Mouse (Mus musculus): Measurements from ENCODE around the gene Tpte. TPM values are rescaled to one million over a fixed set of nuclear protein-coding genes. Genes with fewer than 3 reads are reported as not detected.

The Tpte gene
- 0.06 and 0.13 TPM in 2 replicates for polyA plus RNA-seq (2012; rRNA removed; ENCODE audit: low replicate concordance)

DNA sequence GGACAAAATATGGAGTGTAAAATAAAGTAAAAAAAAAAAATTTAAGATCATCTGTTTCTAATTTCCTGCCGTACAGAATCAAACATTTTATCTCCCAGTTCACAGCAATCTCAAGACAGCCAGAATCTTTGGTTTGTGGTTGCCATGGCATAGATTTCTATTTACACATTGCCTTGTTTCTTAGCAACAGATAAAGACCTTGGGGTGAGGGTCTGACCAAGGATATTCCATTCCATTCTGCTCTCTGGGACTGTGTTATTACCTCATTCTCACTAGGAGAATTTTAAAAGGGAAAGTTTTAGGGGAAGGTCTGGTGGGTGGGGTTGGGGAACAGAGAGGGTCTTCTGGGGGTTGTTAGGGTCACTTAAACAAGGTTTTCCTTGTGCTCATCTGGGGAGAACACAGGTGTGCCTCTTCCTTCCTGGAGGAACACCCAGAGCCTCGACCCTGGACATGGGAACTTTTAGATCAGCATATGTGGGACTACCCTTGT is at the start of gene Tpte:
TSS of gene Tpte (plus strand) at position 443 of the 493 bp plus-strand sequence.

GRCm38 (mm10) chr8:22398142-22398951 is 115.1 kb downstream of the Tpte start, which contains the start of gene Slc25a15:
Gene Slc25a15, minus strand, starts transcription at chr8:22398597.

GRCm38 (mm10) chr8:22411282-22411702 is 128.1 kb downstream of the Tpte start, which contains the start of gene Mrps31:
Gene Mrps31, plus strand, starts transcription at chr8:22411361.

Other genes starting within 250 kb of the Tpte start
- gene Atp7b, start 223.1 kb upstream of the Tpte start, polyA plus RNA-seq (2012; rRNA removed; ENCODE audit: low replicate concordance) = 0.04 and 0.77 TPM in 2 replicates
- gene Alg11, start 222.7 kb upstream of the Tpte start, polyA plus RNA-seq (2012; rRNA removed; ENCODE audit: low replicate concordance) = 5.9 and 9.0 TPM in 2 replicates
- 0.18 TPM in 1 of 2 replicates, not detected in the other for gene Nek5, start 158.4 kb upstream of the Tpte start, polyA plus RNA-seq (2012; rRNA removed; ENCODE audit: low replicate concordance)
- gene Nek3, start 117.0 kb upstream of the Tpte start, polyA plus RNA-seq (2012; rRNA removed; ENCODE audit: low replicate concordance) = 1.2 and 1.8 TPM in 2 replicates
- 0.54 and 3.1 TPM in 2 replicates for gene Ckap2, start 97.6 kb upstream of the Tpte start, polyA plus RNA-seq (2012; rRNA removed; ENCODE audit: low replicate concordance)
- gene Vps36, start 90.6 kb upstream of the Tpte start, polyA plus RNA-seq (2012; rRNA removed; ENCODE audit: low replicate concordance) = 12.3 and 13.2 TPM in 2 replicates
- gene Thsd1, start 56.1 kb upstream of the Tpte start, polyA plus RNA-seq (2012; rRNA removed; ENCODE audit: low replicate concordance) = 9.9 and 10.4 TPM in 2 replicates
- gene Slc25a15, start 115.2 kb downstream of the Tpte start, polyA plus RNA-seq (2012; rRNA removed; ENCODE audit: low replicate concordance) = 4.4 and 6.7 TPM in 2 replicates
- gene Mrps31, start 127.9 kb downstream of the Tpte start, polyA plus RNA-seq (2012; rRNA removed; ENCODE audit: low replicate concordance) = 6.6 and 7.5 TPM in 2 replicates